Mouse (Mus musculus): ENCODE data around the gene Tnrc6b. TPM values are rescaled to one million over a fixed set of nuclear protein-coding genes. Genes with fewer than 3 reads are reported as not detected.

Gene Tnrc6b
- polyA plus RNA-seq, 1 experiment from 2014 or later, result 10.0 TPM

DNA sequence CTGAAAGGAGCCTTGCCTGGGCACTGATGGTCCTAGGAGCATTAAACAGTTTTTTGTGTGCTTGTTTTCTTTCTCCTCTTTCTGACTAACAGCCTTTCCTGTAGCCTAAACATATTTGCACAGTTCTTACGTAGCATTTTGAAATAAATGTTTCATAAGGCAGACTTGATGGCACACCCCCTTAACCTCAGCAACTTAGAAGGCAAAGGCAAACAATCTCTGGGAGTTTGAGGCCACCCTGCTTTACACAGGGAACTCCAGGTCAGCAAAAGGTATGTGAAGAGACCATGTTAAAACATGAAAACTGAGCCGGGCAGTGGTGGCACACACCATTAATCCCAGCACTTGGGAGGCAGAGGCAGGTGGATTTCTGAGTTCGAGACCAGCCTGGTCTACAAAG is 264.6 kb downstream of the Tnrc6b start:
- no peak overlapping the region for H3K27ac ChIP-seq (ENCODE audit: low read depth, low read length)
- H3K27me3 ChIP-seq (replicated peaks; ENCODE audit: control insufficient read depth, insufficient read depth, low read length), result no peaks in the 10 kb centered on the region
- 92% methylated on average over 3 of the region's 3 CpGs for WGBS
- ATAC-seq (no peak), DNase-seq (ENCODE audit: low spot score) (no peak)
- no peaks in the 10 kb centered on the region for H3K9me3 ChIP-seq (replicated peaks; ENCODE audit: control insufficient read depth, low read length)
- no peaks in the 10 kb centered on the region; the same call in 1 of the 2 replicates for H3K4me1 ChIP-seq (ENCODE audit: control insufficient read depth, insufficient read depth, low read length)
- no peak overlapping the region for H3K4me2 ChIP-seq (ENCODE audit: low read length)
- no peaks in the 10 kb centered on the region for H3K36me3 ChIP-seq (ENCODE audit: control insufficient read depth, insufficient read depth, low read length)
- no peak overlapping the region for H3K4me3 ChIP-seq (ENCODE audit: low read depth, low read length)
- no peak overlapping the region for H3K9ac ChIP-seq (ENCODE audit: low read length)

DNA sequence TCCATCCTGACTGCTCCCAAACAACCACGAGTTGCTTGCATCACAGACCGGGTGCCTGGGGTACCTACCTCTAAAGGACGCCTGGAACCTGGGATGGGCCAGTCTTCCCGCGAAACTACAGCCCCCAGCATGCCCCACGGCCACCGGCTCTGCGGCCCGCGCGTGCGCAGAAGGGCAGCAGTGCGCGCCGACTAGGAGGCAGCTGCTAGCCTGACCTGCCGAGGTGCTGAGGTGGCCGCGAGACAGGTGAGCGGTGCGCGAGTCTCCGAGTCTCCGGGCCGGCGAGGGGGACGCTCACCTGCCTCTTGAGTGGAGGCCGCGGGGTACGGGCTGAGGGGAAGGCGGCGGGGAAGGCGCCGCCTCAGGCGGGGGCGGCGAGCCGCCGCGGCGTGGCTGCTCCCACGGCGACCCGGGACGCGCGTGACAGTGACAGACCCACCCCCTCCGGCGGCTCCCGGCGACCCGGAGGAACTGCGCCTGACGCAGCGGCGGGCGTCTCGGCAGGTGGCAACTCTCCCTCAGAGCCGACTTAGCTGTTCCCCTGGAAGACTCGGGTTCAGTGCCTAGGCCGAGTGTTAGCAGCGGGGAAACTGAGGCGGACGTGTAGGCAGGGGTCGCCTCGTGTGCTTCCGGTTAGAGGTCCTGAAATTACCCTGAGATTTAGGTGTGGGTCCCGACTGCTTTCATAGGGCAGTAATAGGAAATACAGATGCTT is 266.7 kb downstream of the Tnrc6b start, which contains the start of gene Sgsm3:
Gene Sgsm3, plus strand, starts transcription at position 146 of the 715 bp plus-strand sequence.
- Histone ChIP-seq H3K4me2 (ENCODE audit: low read length) (peak within 1 kb of the TSS; percentile 79), H3K4me1 (ENCODE audit: control insufficient read depth, insufficient read depth, low read length) (no peaks in the 10 kb centered on the region; the same call in 1 of the 2 replicates), H3K36me3 (ENCODE audit: control insufficient read depth, insufficient read depth, low read length) (no peaks in the 10 kb centered on the region), H3K9ac (ENCODE audit: low read length) (peak within 1 kb of the TSS; percentile 76), H3K27me3 (replicated peaks; ENCODE audit: control insufficient read depth, insufficient read depth, low read length) (no peaks in the 10 kb centered on the region), H3K27ac (ENCODE audit: low read depth, low read length) (no peak within 1 kb of the TSS), H3K4me3 (ENCODE audit: low read depth, low read length) (peak within 1 kb of the TSS; percentile 94), H3K9me3 (replicated peaks; ENCODE audit: control insufficient read depth, low read length) (no peaks in the 10 kb centered on the region)
- ATAC-seq (peak; percentile 97), DNase-seq (ENCODE audit: low spot score) (peak; percentile 90)
- 1% methylated on average over 64 of the region's 67 CpGs for WGBS

GRCm38 (mm10) chr15:80979611-80980010 is 268.5 kb downstream of the Tnrc6b start:
- Histone ChIP-seq H3K9me3 (replicated peaks; ENCODE audit: control insufficient read depth, low read length) (no peaks in the 10 kb centered on the region), H3K9ac (ENCODE audit: low read length) (no peak overlapping the region), H3K36me3 (ENCODE audit: control insufficient read depth, insufficient read depth, low read length) (no peaks in the 10 kb centered on the region), H3K4me3 (ENCODE audit: low read depth, low read length) (no peak overlapping the region), H3K4me2 (ENCODE audit: low read length) (no peak overlapping the region), H3K4me1 (ENCODE audit: control insufficient read depth, insufficient read depth, low read length) (no peaks in the 10 kb centered on the region; the same call in 1 of the 2 replicates), H3K27ac (ENCODE audit: low read depth, low read length) (no peak overlapping the region), H3K27me3 (replicated peaks; ENCODE audit: control insufficient read depth, insufficient read depth, low read length) (no peaks in the 10 kb centered on the region)
- no peak for DNase-seq (ENCODE audit: low spot score)
- ATAC-seq, result no peak
- WGBS, result 82% methylated on average over 4 of the region's 4 CpGs

- Histone ChIP-seq H3K9me3 (replicated peaks; ENCODE audit: control insufficient read depth, low read length) (no peaks in the 10 kb centered on the region), H3K27me3 (replicated peaks; ENCODE audit: control insufficient read depth, insufficient read depth, low read length) (no peaks in the 10 kb centered on the region), H3K4me2 (ENCODE audit: low read length) (no peak overlapping the region), H3K36me3 (ENCODE audit: control insufficient read depth, insufficient read depth, low read length) (no peaks in the 10 kb centered on the region), H3K4me1 (ENCODE audit: control insufficient read depth, insufficient read depth, low read length) (no peaks in the 10 kb centered on the region; the same call in 1 of the 2 replicates), H3K4me3 (ENCODE audit: low read depth, low read length) (no peak overlapping the region), H3K27ac (ENCODE audit: low read depth, low read length) (no peak overlapping the region), H3K9ac (ENCODE audit: low read length) (no peak overlapping the region)
- no peak for DNase-seq (ENCODE audit: low spot score)
- WGBS, result 93% methylated on average over 4 of the region's 4 CpGs
- ATAC-seq, result no peak
Measured at GRCm38 (mm10) chr15:80981176-80981575, 270.1 kb downstream of the Tnrc6b start.

- no peak for ATAC-seq
- H3K27me3 ChIP-seq (replicated peaks; ENCODE audit: control insufficient read depth, insufficient read depth, low read length), result no peaks in the 10 kb centered on the region
- H3K36me3 ChIP-seq (ENCODE audit: control insufficient read depth, insufficient read depth, low read length), result no peaks in the 10 kb centered on the region
- no peaks in the 10 kb centered on the region for H3K9me3 ChIP-seq (replicated peaks; ENCODE audit: control insufficient read depth, low read length)
- 84% methylated on average over 2 of the region's 2 CpGs for WGBS
- no peak overlapping the region for H3K27ac ChIP-seq (ENCODE audit: low read depth, low read length)
- no peak overlapping the region for H3K9ac ChIP-seq (ENCODE audit: low read length)
- H3K4me2 ChIP-seq (ENCODE audit: low read length), result no peak overlapping the region
- no peaks in the 10 kb centered on the region; the same call in 1 of the 2 replicates for H3K4me1 ChIP-seq (ENCODE audit: control insufficient read depth, insufficient read depth, low read length)
- no peak for DNase-seq (ENCODE audit: low spot score)
- H3K4me3 ChIP-seq (ENCODE audit: low read depth, low read length), result no peak overlapping the region
Measured at GRCm38 (mm10) chr15:80983264-80983663, 272.2 kb downstream of the Tnrc6b start.

GRCm38 (mm10) chr15:80988331-80988730 is 277.2 kb downstream of the Tnrc6b start:
- no peak overlapping the region for H3K4me3 ChIP-seq (ENCODE audit: low read depth, low read length)
- ATAC-seq, result no peak
- no peak overlapping the region for H3K9ac ChIP-seq (ENCODE audit: low read length)
- no peak overlapping the region for H3K27ac ChIP-seq (ENCODE audit: low read depth, low read length)
- WGBS, result 42% methylated on average over 1 of the region's 1 CpGs
- H3K9me3 ChIP-seq (replicated peaks; ENCODE audit: control insufficient read depth, low read length), result no peaks in the 10 kb centered on the region
- no peaks in the 10 kb centered on the region for H3K36me3 ChIP-seq (ENCODE audit: control insufficient read depth, insufficient read depth, low read length)
- H3K4me1 ChIP-seq (ENCODE audit: control insufficient read depth, insufficient read depth, low read length), result no peaks in the 10 kb centered on the region
- no peaks in the 10 kb centered on the region for H3K27me3 ChIP-seq (replicated peaks; ENCODE audit: control insufficient read depth, insufficient read depth, low read length)
- no peak overlapping the region for H3K4me2 ChIP-seq (ENCODE audit: low read length)
- DNase-seq (ENCODE audit: low spot score), result no peak

DNA sequence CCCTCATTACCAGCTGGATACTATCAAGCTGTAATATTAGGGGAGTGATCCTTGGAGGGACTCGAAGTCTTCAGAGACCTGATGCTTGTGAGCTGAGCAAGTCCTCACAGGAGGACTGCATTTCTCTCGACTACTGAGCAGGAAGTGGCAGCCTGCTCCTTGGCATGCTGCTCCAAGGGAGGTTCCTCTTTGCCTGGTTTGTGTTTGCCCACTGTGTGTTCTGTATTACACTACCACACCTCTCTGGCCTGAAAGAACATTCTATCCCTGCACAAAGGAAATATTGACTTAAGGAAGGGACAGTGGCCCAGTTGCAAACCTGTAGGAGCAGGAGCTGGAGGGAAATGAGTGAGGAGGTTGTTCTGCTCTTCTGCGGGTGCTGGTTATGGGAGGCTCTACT is 278.6 kb downstream of the Tnrc6b start:
- Histone ChIP-seq H3K9ac (ENCODE audit: low read length) (no peak overlapping the region), H3K27me3 (replicated peaks; ENCODE audit: control insufficient read depth, insufficient read depth, low read length) (no peaks in the 10 kb centered on the region), H3K27ac (ENCODE audit: low read depth, low read length) (no peak overlapping the region), H3K4me2 (ENCODE audit: low read length) (no peak overlapping the region), H3K4me3 (ENCODE audit: low read depth, low read length) (no peak overlapping the region), H3K9me3 (replicated peaks; ENCODE audit: control insufficient read depth, low read length) (no peaks in the 10 kb centered on the region), H3K36me3 (ENCODE audit: control insufficient read depth, insufficient read depth, low read length) (no peaks in the 10 kb centered on the region), H3K4me1 (ENCODE audit: control insufficient read depth, insufficient read depth, low read length) (no peaks in the 10 kb centered on the region)
- WGBS, result 77% methylated on average over 3 of the region's 3 CpGs
- DNase-seq (ENCODE audit: low spot score), result no peak
- ATAC-seq, result no peak

Small RNAs within 50 kb of the gene (microRNA-seq; reads per million reads assigned to microRNA genes)
- gene Mir5113, result 9.0 reads per million, percentile 32 among the genes with 10 or more reads in this experiment

Other genes with a start within 250 kb of the Tnrc6b start
- not detected in 2 replicates for gene Enthd1, start 146.2 kb upstream of the Tnrc6b start, polyA plus RNA-seq (2014; fragmentation: Nextera tagmentation; extraction: Ambion mirVana)
- gene Grap2, start 138.7 kb upstream of the Tnrc6b start, polyA plus RNA-seq (2014; fragmentation: Nextera tagmentation; extraction: Ambion mirVana), result 0.24 and 0.32 TPM in 2 replicates
- not detected in 2 replicates for gene Fam83f, start 39.5 kb upstream of the Tnrc6b start, polyA plus RNA-seq (2014; fragmentation: Nextera tagmentation; extraction: Ambion mirVana)
- 81.0 and 88.0 TPM in 2 replicates for gene Adsl, start 237.2 kb downstream of the Tnrc6b start, polyA plus RNA-seq (2014; fragmentation: Nextera tagmentation; extraction: Ambion mirVana)

All from forebrain, embryonic 14.5 days (tissue).